In the genomic region with DNA sequence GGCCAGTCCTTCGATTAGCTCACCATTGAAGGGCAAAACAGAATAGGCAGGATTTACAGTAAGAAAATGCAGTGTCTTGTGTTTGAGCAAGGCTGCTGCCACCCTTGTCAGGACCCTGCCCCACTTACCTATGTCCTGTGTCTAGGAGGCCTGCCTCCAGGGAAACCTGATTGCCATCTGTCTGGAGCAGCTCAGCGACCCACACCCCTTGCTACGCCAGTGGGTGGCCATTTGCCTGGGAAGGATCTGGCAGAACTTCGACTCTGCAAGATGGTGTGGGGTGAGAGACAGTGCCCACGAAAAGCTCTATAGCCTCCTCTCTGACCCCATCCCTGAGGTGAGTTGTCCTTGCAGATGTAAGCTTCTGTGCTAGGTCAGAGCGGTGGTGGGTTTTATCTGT, we compare ENCODE assay signal across 21 mouse cellular contexts.
DNase-seq lines count a peak whose midpoint lies in the region; ATAC-seq and TF ChIP-seq lines count a peak whose summit lies in the region.
"Had no signal": no experiment of that assay in that cellular context is flagged by ENCODE, and none has a peak within 500 bp of the region (broad histone marks: within the 10 kb centered on the region; RNA-seq: fewer than 3 reads in every experiment).

No protein-coding gene starts in this region.

- no peak overlapping the region for H3K9ac ChIP-seq in forebrain, embryonic 15.5 days (replicated peaks)
- no peak overlapping the region for H3K9ac ChIP-seq in forebrain, embryonic 11.5 days (ENCODE audit: low read length)
- H3K9ac ChIP-seq: forebrain, embryonic 12.5 days; hindbrain, embryonic 15.5 days had no signal

- TF ChIP-seq CTCF in cerebellum, adult 2 months (IDR thresholded peaks at IDR 0.05; ENCODE audit: borderline replicate concordance, insufficient read depth, low read depth, low read length): no peak
- no peak for TF ChIP-seq CTCF in layer of hippocampus, adult 2 months (conservative IDR thresholded peaks at IDR 0.05)

- no peak for ATAC-seq in forebrain, embryonic 15.5 days (replicated peaks)
- ATAC-seq in forebrain, embryonic 11.5 days (replicated peaks; ENCODE audit: low FRiP score): no peak
- ATAC-seq: forebrain, embryonic 16.5 days; intestine, postnatal 0 days had no signal

- H3K4me2 ChIP-seq in forebrain, embryonic 15.5 days (replicated peaks): no peak overlapping the region
- no peak overlapping the region for H3K4me2 ChIP-seq in forebrain, embryonic 11.5 days (ENCODE audit: low read depth, low read length, severe bottlenecking)
- H3K4me2 ChIP-seq: forebrain, embryonic 12.5 days; heart, embryonic 11.5 days; hindbrain, embryonic 15.5 days had no signal

- 37% methylated on average over 6 of the region's 6 CpGs for WGBS in cerebellum, adult 2 months
- 90% methylated on average over 6 of the region's 6 CpGs for WGBS in forebrain, embryonic 15.5 days
- 93% methylated on average over 6 of the region's 6 CpGs for WGBS in forebrain, embryonic 11.5 days

- H3K4me3 ChIP-seq in cerebellum, adult 2 months (replicated peaks; ENCODE audit: insufficient read depth, low read depth, low read length): no peak overlapping the region
- no peak overlapping the region for H3K4me3 ChIP-seq in forebrain, embryonic 15.5 days
- no peak overlapping the region for H3K4me3 ChIP-seq in forebrain, embryonic 11.5 days (ENCODE audit: low read depth, low read length)
- H3K4me3 ChIP-seq in layer of hippocampus, adult 2 months: no peak overlapping the region
- H3K4me3 ChIP-seq: forebrain, embryonic 12.5 days; heart, adult 2 months; hindbrain, embryonic 15.5 days had no signal

- peak overlapping the region; percentile 51; the same call in 1 of the 2 replicates for H3K27ac ChIP-seq in cerebellum, adult 2 months (ENCODE audit: insufficient read depth, low read length)
- 0 out of 2 replicates have a peak overlapping the region, but pooled peaks have one; percentile 57 for H3K27ac ChIP-seq in forebrain, embryonic 15.5 days (replicated peaks)
- no peak overlapping the region for H3K27ac ChIP-seq in forebrain, embryonic 11.5 days (ENCODE audit: low read depth, low read length)
- peak overlapping the region; percentile 28; the same call in 1 of the 2 replicates for H3K27ac ChIP-seq in layer of hippocampus, adult 2 months
- H3K27ac ChIP-seq: forebrain, embryonic 12.5 days; heart, adult 2 months; hindbrain, embryonic 15.5 days had no signal

- H3K27me3 ChIP-seq in cerebellum, adult 2 months (ENCODE audit: control insufficient read depth, insufficient read depth, low read length): no peaks in the 10 kb centered on the region
- no peaks in the 10 kb centered on the region for H3K27me3 ChIP-seq in forebrain, embryonic 15.5 days
- no peaks in the 10 kb centered on the region for H3K27me3 ChIP-seq in forebrain, embryonic 11.5 days (ENCODE audit: control insufficient read depth, insufficient read depth, low read length)
- H3K27me3 ChIP-seq: forebrain, embryonic 12.5 days; hindbrain, embryonic 15.5 days had no signal

- TF ChIP-seq POLR2A in cerebellum, adult 2 months (IDR thresholded peaks at IDR 0.05; ENCODE audit: borderline replicate concordance, insufficient read depth, low read length): no peak

- H3K36me3 ChIP-seq in forebrain, embryonic 15.5 days: peaks cover 9% of the 10 kb centered on the region; the same call in 1 of the 2 replicates
- H3K36me3 ChIP-seq in forebrain, embryonic 11.5 days (ENCODE audit: control insufficient read depth, insufficient read depth, low read length): no peaks in the 10 kb centered on the region

- no peaks in the 10 kb centered on the region for H3K9me3 ChIP-seq in forebrain, embryonic 15.5 days
- no peaks in the 10 kb centered on the region for H3K9me3 ChIP-seq in forebrain, embryonic 11.5 days (ENCODE audit: control insufficient read depth, low read length)
- H3K9me3 ChIP-seq: forebrain, embryonic 12.5 days; hindbrain, embryonic 15.5 days had no signal

- no peak for DNase-seq in cerebellum, adult 2 months
- no peak for DNase-seq in cerebellum, adult 9-10 months
- no peak for DNase-seq in forebrain, embryonic 11.5 days (ENCODE audit: low spot score)
- no peak for DNase-seq in layer of hippocampus, adult 2 months (ENCODE audit: low spot score in 2 of 2)
- no peak for DNase-seq in layer of hippocampus, postnatal 10 days (ENCODE audit: low spot score in 2 of 2)
- peak; percentile 1 for DNase-seq in thymus, postnatal 0 days (ENCODE audit: low spot score)
- DNase-seq in thymus, postnatal 36 days: no peak
- DNase-seq: adrenal gland, adult 8-10 months; adrenal gland, postnatal 25 days; cerebellum, adult 11-12 months; cerebellum, postnatal 36 days; gastrocnemius, postnatal 10 days; gastrocnemius, postnatal 36 days; heart, adult 2 months; heart, postnatal 36 days had no signal

- H3K4me1 ChIP-seq in cerebellum, adult 2 months (ENCODE audit: control insufficient read depth, insufficient read depth, low read length): peaks cover 30% of the 10 kb centered on the region
- peaks cover 11% of the 10 kb centered on the region; the same call in 1 of the 2 replicates for H3K4me1 ChIP-seq in forebrain, embryonic 15.5 days
- H3K4me1 ChIP-seq in forebrain, embryonic 11.5 days (replicated peaks; ENCODE audit: control insufficient read depth, insufficient read depth, low read length): no peaks in the 10 kb centered on the region
- H3K4me1 ChIP-seq: forebrain, embryonic 12.5 days had no signal
